Mouse (Mus musculus) stomach, embryonic 14.5 days (tissue): ENCODE results near the gene Car5a. TPM values are rescaled to one million over a fixed set of nuclear protein-coding genes. Genes with fewer than 3 reads are reported as not detected.

Source experiments
- ATAC-seq: fragments of 200-750 bp; cut with Nextera tagmentation; 2 replicates; pipeline ENCODE4 v1.8.0; 2017; ENCODE audit warnings: low read depth, moderate TSS enrichment; ENCODE audit not compliant: insufficient number of reproducible peaks, insufficient read depth, low FRiP score
- H3K27ac ChIP-seq: fragments of 300-500 bp; sonication (generic); 2 replicates; pipeline ENCODE4 v1.5.1; 2014; ENCODE audit warnings: mild to moderate bottlenecking, low read length, moderate library complexity, mixed read lengths
- H3K27me3 ChIP-seq: fragments of 300-500 bp; sonication (generic); 2 replicates; pipeline ENCODE4 v1.6.1; 2014; ENCODE audit warnings: low read length, control low read depth, mixed read lengths; ENCODE audit not compliant: control insufficient read depth, insufficient read depth
- H3K36me3 ChIP-seq: fragments of 300-500 bp; sonication (generic); 2 replicates; pipeline ENCODE4 v1.6.1; 2014; ENCODE audit warnings: mild to moderate bottlenecking, control low read depth, low read length, moderate library complexity, mixed read lengths; ENCODE audit not compliant: control insufficient read depth, insufficient read depth
- H3K4me1 ChIP-seq: fragments of 300-500 bp; sonication (generic); 2 replicates; pipeline ENCODE4 v1.6.1; 2014; ENCODE audit warnings: low read length, control low read depth, mixed read lengths; ENCODE audit not compliant: control insufficient read depth, insufficient read depth
- H3K4me2 ChIP-seq: fragments of 300-500 bp; sonication (generic); replicated peaks from 2 replicates; pipeline ENCODE4 v1.6.1; 2014; ENCODE audit warnings: low read depth, low read length, control low read depth
- H3K4me3 ChIP-seq: fragments of 300-500 bp; sonication (generic); 2 replicates; pipeline ENCODE4 v1.5.1; 2014; ENCODE audit warnings: low read depth, low read length, control low read depth
- H3K9ac ChIP-seq: fragments of 300-500 bp; sonication (generic); replicated peaks from 2 replicates; pipeline ENCODE4 v1.6.1; 2014; ENCODE audit warnings: low read depth, mild to moderate bottlenecking, control low read depth, low read length, moderate library complexity, mixed read lengths
- H3K9me3 ChIP-seq: fragments of 300-500 bp; sonication (generic); 2 replicates; pipeline ENCODE4 v1.6.1; 2016; ENCODE audit warnings: low read depth, low read length, control low read depth; ENCODE audit not compliant: control insufficient read depth
- WGBS: fragments of 180-500 bp; shearing (Covaris S2); extraction: QIAGEN DNeasy Blood & Tissue Kit; methylation state at CpG from one replicate; pipeline ENCODE4 v1.1.7; 2014; 5-methylcytosine and 5-hydroxymethylcytosine counted together
- polyA plus RNA-seq: library from polyadenylated mRNA; unstranded; fragments of >200 nt; fragmentation: Nextera tagmentation; extraction: Ambion mirVana; gene quantifications from 2 replicates; pipeline ENCODE4 v1.2.1, GENCODE M21; 2014

Gene Car5a
- polyA plus RNA-seq, 1 experiment from 2014 or later, result not detected

DNA sequence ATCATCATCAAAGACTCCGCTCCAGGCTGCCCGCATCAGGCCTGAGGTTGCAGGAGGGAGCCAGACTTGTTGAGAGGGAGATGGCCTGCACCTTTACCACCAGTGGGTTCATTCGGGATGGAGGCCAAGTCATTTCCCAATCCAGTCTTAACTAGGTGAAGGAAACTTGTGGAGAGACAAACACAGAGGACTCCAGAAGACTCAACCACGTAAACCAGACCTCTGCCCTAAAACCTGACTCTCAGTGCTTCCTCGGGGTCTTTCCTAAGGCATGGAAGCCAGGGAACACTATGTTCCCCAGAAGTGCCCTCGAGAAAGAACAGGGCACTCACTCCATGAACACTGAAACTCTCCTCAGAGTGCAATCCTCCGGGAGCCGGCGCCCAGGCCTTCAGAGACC, 39.7 kb downstream of the Car5a start:
- H3K27me3 ChIP-seq, result no peaks in the 10 kb centered on the region
- no peak overlapping the region for H3K4me3 ChIP-seq
- H3K9me3 ChIP-seq, result no peaks in the 10 kb centered on the region
- no peak overlapping the region for H3K27ac ChIP-seq
- H3K4me2 ChIP-seq, result peak overlapping the region; percentile 7; the same call in 1 of the 2 replicates
- H3K9ac ChIP-seq, result no peak overlapping the region
- H3K4me1 ChIP-seq, result peaks cover 19% of the 10 kb centered on the region; the same call in 1 of the 2 replicates
- no peaks in the 10 kb centered on the region for H3K36me3 ChIP-seq
- whole genome bisulfite sequencing, result 90% methylated on average over 9 of the region's 9 CpGs
- no peak for ATAC-seq

DNA sequence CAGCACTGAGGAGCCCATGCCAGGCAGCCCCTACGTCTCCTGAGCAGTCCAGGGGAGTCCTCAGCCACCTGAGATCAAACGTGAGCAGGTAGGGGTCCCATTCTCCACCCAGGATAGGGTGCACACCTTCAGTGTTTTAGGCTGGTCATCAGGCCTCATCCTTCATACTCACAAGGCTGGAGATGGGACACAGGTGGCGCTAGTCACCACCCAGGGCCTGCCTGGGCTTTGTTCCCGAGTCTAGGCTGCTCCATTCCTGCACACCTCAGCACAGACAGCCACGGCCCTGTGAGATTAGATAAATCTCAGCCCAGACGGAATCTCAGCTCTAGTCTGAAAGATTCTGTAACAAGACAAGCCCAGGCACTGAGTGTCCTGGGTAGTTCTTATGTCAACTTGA, 40.7 kb downstream of the Car5a start:
- no peak overlapping the region for H3K4me3 ChIP-seq
- WGBS, result 59% methylated on average over 6 of the region's 6 CpGs

DNA sequence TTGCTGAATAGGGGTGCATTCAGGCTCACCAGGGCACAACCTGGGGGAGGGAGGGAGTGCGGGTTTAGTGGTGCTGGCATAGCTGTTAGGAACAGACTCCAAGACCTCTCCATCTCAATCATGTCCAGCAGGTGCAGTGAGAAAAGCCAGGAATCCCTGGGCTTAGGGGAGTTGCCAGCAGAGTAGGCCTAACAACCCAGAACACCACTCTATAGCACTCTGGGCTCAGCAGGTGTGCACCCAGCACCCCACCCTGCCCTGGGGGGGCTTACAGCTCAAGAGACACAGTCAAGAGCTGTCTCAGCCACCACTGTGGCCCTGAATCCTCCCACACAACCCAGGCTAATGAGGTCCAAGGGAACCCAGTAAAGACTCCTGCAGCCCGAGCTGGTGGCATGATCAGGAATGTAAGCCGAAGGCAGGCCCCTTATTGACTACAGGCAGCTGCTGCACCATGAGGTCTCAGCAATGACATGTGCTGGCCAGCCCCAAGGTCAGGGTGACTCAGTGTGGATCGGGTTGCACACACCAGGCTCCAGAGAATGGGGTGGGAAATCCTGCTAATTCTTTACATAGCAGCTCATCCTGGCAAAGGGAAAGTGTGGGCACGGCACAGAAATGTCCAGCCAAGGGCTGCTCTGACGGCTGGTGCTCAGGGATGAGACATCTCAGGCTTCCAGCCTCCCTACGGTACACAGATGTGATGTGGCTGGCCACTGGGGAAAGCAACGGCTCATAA, 43.0 kb downstream of the Car5a start:
- Histone ChIP-seq H3K27ac (no peak overlapping the region), H3K36me3 (no peaks in the 10 kb centered on the region), H3K4me1 (peaks cover 48% of the 10 kb centered on the region), H3K4me3 (no peak overlapping the region), H3K9ac (no peak overlapping the region), H3K27me3 (no peaks in the 10 kb centered on the region), H3K4me2 (no peak overlapping the region), H3K9me3 (no peaks in the 10 kb centered on the region)
- no peak for ATAC-seq
- WGBS, result 40% methylated on average over 8 of the region's 8 CpGs

More for the DNA sequence above, 40.7 kb downstream of the Car5a start:
- peaks cover 25% of the 10 kb centered on the region; the same call in 1 of the 2 replicates for H3K4me1 ChIP-seq
- H3K9me3 ChIP-seq, result no peaks in the 10 kb centered on the region
- no peak overlapping the region for H3K9ac ChIP-seq
- no peak overlapping the region for H3K27ac ChIP-seq
- no peaks in the 10 kb centered on the region for H3K27me3 ChIP-seq
- H3K36me3 ChIP-seq, result no peaks in the 10 kb centered on the region
- H3K4me2 ChIP-seq, result no peak overlapping the region
- no peak for ATAC-seq

DNA sequence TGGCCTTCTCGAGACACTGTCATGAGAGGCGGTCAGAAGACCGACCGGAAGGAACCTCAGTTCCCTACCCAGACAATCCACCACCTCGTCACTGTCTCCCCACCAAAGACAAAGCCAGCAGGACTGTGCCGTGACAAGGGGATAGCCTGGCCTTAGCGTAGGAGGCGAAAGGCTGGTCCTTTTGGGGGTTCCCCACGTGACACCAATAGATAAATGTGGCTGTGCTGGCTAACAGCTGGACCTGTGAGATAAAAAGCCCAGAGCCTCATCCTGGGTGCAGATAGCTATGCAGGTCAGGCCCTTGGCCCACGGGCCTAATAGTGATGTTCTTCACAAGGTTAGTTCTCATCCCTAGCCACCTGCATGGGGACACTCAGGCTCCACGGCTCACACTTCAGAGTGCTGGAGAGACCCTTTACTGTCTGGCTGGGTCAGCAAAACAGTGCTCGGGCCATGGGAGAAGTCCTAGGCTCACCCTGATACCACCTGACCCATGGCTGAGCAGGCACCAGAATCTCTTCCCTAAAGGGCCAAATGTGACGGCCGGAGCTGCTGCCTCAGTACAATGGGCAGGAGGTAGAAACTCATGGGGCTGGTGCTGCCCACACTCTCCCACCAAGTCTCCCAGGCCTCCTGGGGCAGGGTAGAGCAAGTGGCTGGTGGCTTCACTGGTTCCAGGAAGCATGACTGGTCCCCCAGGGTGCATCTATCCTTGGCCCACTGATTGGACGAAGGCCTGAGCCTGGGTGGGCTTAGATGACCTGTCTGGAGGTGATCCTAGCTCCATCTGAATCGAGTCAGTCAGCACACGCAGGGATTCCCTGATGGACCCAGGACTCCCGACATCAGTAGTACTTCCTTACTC, 45.3 kb downstream of the Car5a start:
- no peak overlapping the region for H3K4me3 ChIP-seq
- H3K4me2 ChIP-seq, result no peak overlapping the region
- no peaks in the 10 kb centered on the region for H3K27me3 ChIP-seq
- peak; percentile 18; the same call in 1 of the 2 replicates for ATAC-seq
- no peak overlapping the region for H3K9ac ChIP-seq
- H3K27ac ChIP-seq, result peak overlapping the region; percentile 96
- H3K36me3 ChIP-seq, result peaks cover 1% of the 10 kb centered on the region; the same call in 1 of the 2 replicates
- peaks cover 43% of the 10 kb centered on the region for H3K4me1 ChIP-seq
- H3K9me3 ChIP-seq, result no peaks in the 10 kb centered on the region
- 75% methylated on average over 18 of the region's 18 CpGs for WGBS

DNA sequence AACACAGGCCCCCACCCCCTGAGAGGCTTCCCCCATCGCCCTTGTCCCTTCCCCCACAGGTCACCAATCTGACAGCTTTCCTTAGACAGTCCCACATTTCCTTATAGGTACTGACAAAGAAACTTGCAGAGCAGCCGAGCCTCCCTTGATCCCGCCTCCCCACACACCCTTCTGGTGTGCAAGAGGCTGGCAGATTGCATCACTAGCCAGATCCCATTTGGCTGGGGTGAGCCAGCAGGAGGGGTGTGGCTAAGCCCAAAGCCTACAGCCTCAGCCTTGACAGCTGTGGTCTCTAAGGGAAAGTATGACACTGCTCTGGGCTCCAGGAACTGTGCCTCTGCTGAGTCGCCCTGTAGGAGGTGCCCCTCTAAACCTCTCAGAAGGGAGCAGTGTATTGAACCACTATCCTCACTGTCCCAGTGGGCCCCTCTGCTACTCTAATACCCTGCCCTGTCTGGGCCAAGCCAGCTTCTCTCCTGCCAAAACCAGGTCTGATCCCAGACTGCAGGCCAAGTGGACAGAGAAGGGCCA, 46.2 kb downstream of the Car5a start:
- Histone ChIP-seq H3K4me3 (peak overlapping the region; percentile 11; the same call in 1 of the 2 replicates), H3K36me3 (peaks cover 4% of the 10 kb centered on the region; the same call in 1 of the 2 replicates), H3K4me2 (peak overlapping the region; percentile 36), H3K9ac (no peak overlapping the region), H3K9me3 (no peaks in the 10 kb centered on the region), H3K27me3 (no peaks in the 10 kb centered on the region), H3K4me1 (peaks cover 43% of the 10 kb centered on the region), H3K27ac (peak overlapping the region; percentile 96)
- ATAC-seq, result peak; percentile 93
- 4% methylated on average over 4 of the region's 4 CpGs for WGBS

DNA sequence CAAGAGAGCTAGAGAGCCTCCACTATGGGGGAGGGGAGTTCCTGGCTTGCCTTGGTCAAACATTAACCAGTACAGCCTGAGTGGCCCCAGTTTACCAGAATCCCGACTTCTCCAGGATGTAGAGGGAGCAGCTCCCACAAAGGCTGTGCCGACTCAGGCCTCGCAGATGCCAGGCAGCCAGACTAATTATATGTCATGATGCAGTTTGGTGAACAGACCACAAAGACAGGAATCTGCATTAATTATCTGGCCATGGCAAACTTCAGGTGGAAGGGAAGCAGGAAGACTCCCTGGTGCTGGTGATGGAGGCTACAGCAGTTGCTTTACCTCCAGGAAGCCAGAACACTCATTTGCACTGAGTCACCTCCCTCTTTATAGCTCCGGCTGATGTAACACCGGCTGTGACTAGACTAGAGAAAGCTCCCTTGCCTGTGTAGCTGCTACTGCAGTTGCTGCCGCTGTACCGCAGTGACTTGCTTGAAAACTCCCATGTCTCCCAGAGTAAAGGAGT, 46.8 kb downstream of the Car5a start:
- ATAC-seq, result peak; percentile 44; the same call in 1 of the 2 replicates
- no peaks in the 10 kb centered on the region for H3K9me3 ChIP-seq
- H3K4me1 ChIP-seq, result peaks cover 43% of the 10 kb centered on the region
- no peaks in the 10 kb centered on the region for H3K27me3 ChIP-seq
- no peak overlapping the region for H3K9ac ChIP-seq
- peaks cover 4% of the 10 kb centered on the region; the same call in 1 of the 2 replicates for H3K36me3 ChIP-seq
- H3K4me2 ChIP-seq, result peak overlapping the region; percentile 36
- H3K27ac ChIP-seq, result peak overlapping the region; percentile 96
- 11% methylated on average over 7 of the region's 7 CpGs for WGBS
- H3K4me3 ChIP-seq, result peak overlapping the region; percentile 11; the same call in 1 of the 2 replicates

DNA sequence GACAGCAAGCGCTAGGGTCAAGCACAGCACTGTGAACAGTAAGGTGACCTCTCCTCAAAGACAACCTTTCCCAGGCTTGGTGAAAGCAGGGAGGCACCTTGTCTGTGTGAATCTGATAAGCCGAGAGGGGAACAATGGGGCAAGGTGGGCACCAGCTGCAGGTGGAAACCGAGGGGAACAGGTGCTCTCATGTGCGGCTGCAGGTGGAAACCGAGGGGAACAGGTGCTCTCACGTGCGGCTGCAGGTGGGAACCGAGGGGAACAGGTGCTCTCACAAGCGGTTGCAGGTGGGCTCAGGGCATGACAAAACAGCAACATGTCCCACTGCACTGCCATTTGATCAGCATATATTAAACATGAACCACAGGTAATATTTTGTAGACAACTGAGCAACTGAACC, 47.5 kb downstream of the Car5a start:
- peaks cover 4% of the 10 kb centered on the region; the same call in 1 of the 2 replicates for H3K36me3 ChIP-seq
- H3K27ac ChIP-seq, result peak overlapping the region; percentile 96
- ATAC-seq, result no peak
- H3K9me3 ChIP-seq, result no peaks in the 10 kb centered on the region
- H3K4me3 ChIP-seq, result no peak overlapping the region
- H3K4me2 ChIP-seq, result peak overlapping the region; percentile 36; the same call in 1 of the 2 replicates
- H3K9ac ChIP-seq, result no peak overlapping the region
- WGBS, result 62% methylated on average over 9 of the region's 9 CpGs
- no peaks in the 10 kb centered on the region for H3K27me3 ChIP-seq
- H3K4me1 ChIP-seq, result peaks cover 39% of the 10 kb centered on the region
